Mouse (Mus musculus) liver, postnatal 0 days (tissue): Measurements from ENCODE around the gene Ube2g1. TPM values are rescaled to one million over a fixed set of nuclear protein-coding genes. Genes with fewer than 3 reads are reported as not detected.

Experiments
- ATAC-seq: fragments of 200-750 bp; cut with Nextera tagmentation; 2 replicates; pipeline ENCODE4 v1.8.0; 2017; ENCODE audit warnings: mild to moderate bottlenecking, moderate library complexity
- DNase-seq: peaks from one replicate; pipeline ENCODE4 v3.0.0-alpha.2; 2016
- H3K27ac ChIP-seq: fragments of 300-500 bp; sonication (generic); 2 replicates; pipeline ENCODE4 v1.5.1; 2014; ENCODE audit warnings: antibody characterized with exemption, moderate library complexity, mild to moderate bottlenecking, low read depth
- H3K27me3 ChIP-seq: fragments of 300-500 bp; sonication (generic); 2 replicates; pipeline ENCODE4 v1.6.1; 2014; ENCODE audit warnings: low read length, control low read depth, mixed read lengths; ENCODE audit not compliant: insufficient read depth
- H3K36me3 ChIP-seq: fragments of 300-500 bp; sonication (generic); replicated peaks from 2 replicates; pipeline ENCODE4 v1.6.1; 2014; ENCODE audit warnings: mild to moderate bottlenecking, control low read depth, low read length, moderate library complexity, mixed read lengths; ENCODE audit not compliant: insufficient read depth
- H3K4me1 ChIP-seq: fragments of 300-500 bp; sonication (generic); 2 replicates; pipeline ENCODE4 v1.6.1; 2014; ENCODE audit warnings: antibody characterized with exemption, mild to moderate bottlenecking, control low read depth; ENCODE audit not compliant: insufficient read depth
- H3K4me2 ChIP-seq: fragments of 300-500 bp; sonication (generic); 2 replicates; pipeline ENCODE4 v1.6.1; 2014; ENCODE audit warnings: low read depth, mild to moderate bottlenecking, low read length, moderate library complexity, mixed read lengths
- H3K4me3 ChIP-seq: fragments of 300-500 bp; sonication (generic); 2 replicates; pipeline ENCODE4 v1.5.1; 2014; ENCODE audit warnings: low read depth, low read length
- H3K9ac ChIP-seq: fragments of 300-500 bp; sonication (generic); replicated peaks from 2 replicates; pipeline ENCODE4 v1.6.1; 2014; ENCODE audit warnings: mild to moderate bottlenecking, moderate library complexity
- H3K9me3 ChIP-seq: fragments of 300-500 bp; sonication (generic); 2 replicates; pipeline ENCODE4 v1.6.1; 2016; ENCODE audit warnings: mild to moderate bottlenecking, control low read depth, low read length, mixed read lengths
- CTCF ChIP-seq: sonication (generic); IDR thresholded peaks from 2 replicates; pipeline ENCODE4 v1.5.1; 2016; ENCODE audit warnings: antibody characterized with exemption, low read depth
- EP300 ChIP-seq: IDR thresholded peaks from 2 replicates; pipeline ENCODE4 v1.6.1; 2016; ENCODE audit warnings: antibody characterized with exemption, low read depth, mild to moderate bottlenecking
- WGBS: fragments of 180-500 bp; shearing (Covaris S2); extraction: QIAGEN DNeasy Blood & Tissue Kit; methylation state at CpG from one replicate; pipeline ENCODE4 v1.1.7; 2014; ENCODE audit not compliant: insufficient replicate concordance; 5-methylcytosine and 5-hydroxymethylcytosine counted together
- polyA plus RNA-seq: library from polyadenylated mRNA; unstranded; fragments of >200 nt; fragmentation: Nextera tagmentation; extraction: Ambion mirVana; gene quantifications from 2 replicates; pipeline ENCODE4 v1.2.1, GENCODE M21; 2015

Gene Ube2g1
- polyA plus RNA-seq, 1 experiment from 2014 or later = 28.1 TPM

DNA sequence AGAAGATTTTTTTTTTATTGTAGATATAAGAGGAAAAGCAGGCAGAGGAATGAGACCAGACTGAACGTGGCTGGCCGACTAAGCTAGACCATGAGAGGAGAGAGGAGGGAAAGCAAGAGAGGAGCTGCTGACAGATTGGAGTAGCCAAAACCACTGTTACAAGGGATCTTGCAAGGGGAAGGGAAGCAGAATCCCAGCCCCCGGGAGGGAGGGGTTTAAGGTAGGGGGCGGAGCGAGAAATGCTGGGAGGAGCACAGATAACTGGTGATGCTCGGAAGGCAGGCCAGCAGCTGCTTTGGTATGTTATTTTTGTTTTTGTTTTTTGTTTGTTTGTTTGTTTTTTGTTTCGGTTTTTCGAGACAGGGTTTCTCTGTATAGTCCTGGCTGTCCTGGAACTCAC lies 38.0 kb upstream of the Ube2g1 start:
- WGBS = 39% methylated on average over 8 of the region's 8 CpGs
- H3K36me3 ChIP-seq = no peaks in the 10 kb centered on the region
- H3K4me2 ChIP-seq = no peak overlapping the region
- no peak for ATAC-seq
- no peak for TF ChIP-seq CTCF
- no peak for TF ChIP-seq EP300
- H3K9ac ChIP-seq = no peak overlapping the region
- H3K4me3 ChIP-seq = no peak overlapping the region
- H3K27me3 ChIP-seq = 0 out of 2 replicates have a peak, but pooled peaks cover 3% of the 10 kb centered on the region
- H3K9me3 ChIP-seq = no peaks in the 10 kb centered on the region
- no peak overlapping the region for H3K27ac ChIP-seq
- peak; percentile 41 for DNase-seq
- H3K4me1 ChIP-seq = peaks cover 4% of the 10 kb centered on the region; the same call in 1 of the 2 replicates

DNA sequence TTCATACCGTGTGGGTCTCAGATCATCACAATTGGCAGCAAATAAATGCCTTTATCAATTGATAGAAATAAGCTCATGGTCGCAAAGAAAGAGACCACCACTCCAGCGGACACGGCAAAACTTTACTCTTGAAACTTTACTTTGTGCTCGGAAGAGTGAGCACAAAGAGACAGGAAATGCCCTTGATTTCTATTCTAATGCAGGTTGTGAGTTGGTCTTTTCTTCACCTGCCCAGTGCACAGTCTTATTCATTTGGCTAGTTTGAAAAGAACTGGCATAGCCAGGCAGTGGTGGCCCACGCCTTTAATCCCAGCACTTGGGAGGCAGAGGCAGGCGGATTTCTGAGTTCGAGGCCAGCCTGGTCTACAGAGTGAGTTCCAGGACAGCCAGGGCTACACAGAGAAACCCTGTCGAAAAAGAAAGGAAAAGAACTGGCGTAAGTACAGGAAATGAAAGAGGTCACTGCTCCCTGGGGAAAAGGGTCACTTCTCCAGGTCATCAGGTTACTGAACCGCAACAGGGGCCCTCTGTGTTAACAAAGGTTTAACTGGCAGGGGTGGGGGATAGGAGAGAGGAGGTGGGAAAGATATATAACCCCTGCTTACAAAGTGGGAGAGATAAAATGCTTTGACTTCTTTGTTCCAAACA lies 37.3 kb upstream of the Ube2g1 start:
- Histone ChIP-seq H3K9ac (no peak overlapping the region), H3K9me3 (no peaks in the 10 kb centered on the region), H3K36me3 (no peaks in the 10 kb centered on the region), H3K27me3 (0 out of 2 replicates have a peak, but pooled peaks cover 3% of the 10 kb centered on the region), H3K4me1 (peaks cover 4% of the 10 kb centered on the region; the same call in 1 of the 2 replicates), H3K4me3 (no peak overlapping the region), H3K27ac (no peak overlapping the region), H3K4me2 (peak overlapping the region; percentile 55; the same call in 1 of the 2 replicates)
- ATAC-seq (peak; percentile 63), DNase-seq (no peak)
- no peak for TF ChIP-seq CTCF
- TF ChIP-seq EP300 = no peak
- 69% methylated on average over 11 of the region's 11 CpGs for WGBS

DNA sequence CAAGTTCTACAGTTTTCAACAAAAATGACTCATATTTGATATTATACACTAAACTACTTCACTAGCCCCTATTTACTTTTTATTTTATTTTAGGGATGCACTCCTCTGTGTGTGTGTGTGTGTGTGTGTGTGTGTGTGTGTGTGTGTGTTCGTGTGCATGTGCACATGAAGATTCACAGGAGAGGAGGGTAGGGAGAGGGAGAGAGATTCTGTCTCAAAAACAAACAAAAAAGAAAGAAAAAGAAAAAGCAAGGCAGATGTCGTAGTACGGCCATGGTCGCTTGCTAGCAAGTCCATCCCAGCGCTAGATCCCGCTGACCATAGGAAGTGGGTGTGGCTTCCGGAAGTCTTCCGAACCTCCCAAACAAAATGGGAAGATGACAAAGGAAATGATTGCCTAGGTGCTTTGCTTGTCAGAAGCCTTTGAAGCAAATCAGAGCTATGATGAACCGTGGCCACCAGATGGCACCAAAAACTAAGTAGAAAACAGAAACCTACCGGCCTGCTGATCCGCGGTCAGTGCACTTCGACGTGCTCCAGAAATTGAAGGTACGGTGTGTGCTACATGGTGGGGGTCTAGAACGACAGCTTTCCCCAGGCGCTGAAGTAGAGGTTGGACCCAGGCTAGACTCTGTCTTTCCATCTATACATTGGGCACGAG lies 36.6 kb upstream of the Ube2g1 start:
- no peaks in the 10 kb centered on the region for H3K36me3 ChIP-seq
- peak overlapping the region; percentile 55 for H3K4me2 ChIP-seq
- DNase-seq (peak; percentile 85), ATAC-seq (peak; percentile 64)
- H3K4me1 ChIP-seq = peaks cover 4% of the 10 kb centered on the region; the same call in 1 of the 2 replicates
- H3K27ac ChIP-seq = no peak overlapping the region
- 3% methylated on average over 18 of the region's 18 CpGs for WGBS
- 0 out of 2 replicates have a peak, but pooled peaks cover 3% of the 10 kb centered on the region for H3K27me3 ChIP-seq
- H3K9me3 ChIP-seq = no peaks in the 10 kb centered on the region
- TF ChIP-seq EP300 (no peak), CTCF (peak; percentile 89)
- peak overlapping the region; percentile 15; the same call in 1 of the 2 replicates for H3K4me3 ChIP-seq
- no peak overlapping the region for H3K9ac ChIP-seq

DNA sequence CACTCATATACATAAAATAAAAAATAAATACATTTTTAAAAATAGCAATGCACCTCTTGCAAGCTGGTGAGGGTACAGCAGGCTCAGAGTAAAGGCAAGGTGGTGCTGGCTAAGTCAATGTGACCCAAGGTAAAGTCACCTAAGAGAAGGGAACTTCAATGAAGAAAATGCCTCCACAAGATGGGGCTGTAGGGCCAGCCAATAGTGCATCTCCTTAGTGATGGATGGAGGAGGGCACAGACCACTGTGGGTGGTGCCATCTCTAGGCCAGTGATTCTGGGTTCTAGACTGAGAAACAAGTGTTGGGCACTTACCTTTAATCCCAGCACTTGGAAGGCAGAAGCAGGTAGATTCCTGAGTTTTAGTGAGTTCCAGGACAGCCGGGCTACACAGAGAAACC lies 33.3 kb upstream of the Ube2g1 start:
- 85% methylated on average over 1 of the region's 1 CpGs for WGBS
- ATAC-seq (no peak), DNase-seq (peak; percentile 48)
- no peak for TF ChIP-seq EP300
- peak; percentile 78 for TF ChIP-seq CTCF
- Histone ChIP-seq H3K9ac (no peak overlapping the region), H3K27ac (no peak overlapping the region), H3K4me3 (no peak overlapping the region), H3K4me1 (peaks cover 15% of the 10 kb centered on the region), H3K4me2 (no peak overlapping the region), H3K9me3 (no peaks in the 10 kb centered on the region), H3K36me3 (no peaks in the 10 kb centered on the region), H3K27me3 (0 out of 2 replicates have a peak, but pooled peaks cover 3% of the 10 kb centered on the region)

DNA sequence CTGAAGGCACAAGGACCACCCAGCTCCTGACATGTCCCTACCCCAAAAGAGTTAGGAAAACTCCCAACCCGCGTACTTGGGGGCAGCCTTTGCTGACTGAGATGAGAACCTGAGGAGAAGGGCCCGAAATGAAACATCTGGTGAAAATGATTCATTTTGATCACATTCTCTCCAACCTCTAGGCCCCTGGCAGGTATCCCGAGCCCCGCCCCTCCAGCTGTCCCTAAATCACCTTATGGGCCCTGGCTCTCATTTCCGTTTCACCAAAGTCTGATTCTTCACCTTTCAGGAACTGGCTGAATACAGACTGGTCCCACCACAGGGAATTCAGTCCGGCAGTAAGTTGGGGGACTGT lies 31.0 kb upstream of the Ube2g1 start:
- 45% methylated on average over 7 of the region's 7 CpGs for WGBS
- H3K4me3 ChIP-seq = peak overlapping the region; percentile 44
- H3K9me3 ChIP-seq = no peaks in the 10 kb centered on the region
- no peaks in the 10 kb centered on the region for H3K36me3 ChIP-seq
- H3K4me2 ChIP-seq = peak overlapping the region; percentile 81
- H3K27ac ChIP-seq = no peak overlapping the region
- H3K9ac ChIP-seq = peak overlapping the region; percentile 38; the same call in 1 of the 2 replicates
- ATAC-seq = peak; percentile 30; the same call in 1 of the 2 replicates
- H3K27me3 ChIP-seq = no peaks in the 10 kb centered on the region
- TF ChIP-seq EP300 (no peak), CTCF (no peak)
- H3K4me1 ChIP-seq = peaks cover 12% of the 10 kb centered on the region
- no peak for DNase-seq
